14 mouse cellular contexts compared by ENCODE assay signal in genomic region chr4:121196205-121196604, GRCm38 (mm10). TPM values are rescaled to one million over a fixed set of nuclear protein-coding genes. Genes with fewer than 3 reads are reported as not detected.
A peak's percentile ranks its signal among the peaks of the same experiment; 100 is the strongest.
DNase-seq lines count a peak whose midpoint lies in the region; ATAC-seq and TF ChIP-seq lines count a peak whose summit lies in the region.
"Had no signal": no experiment of that assay in that cellular context is flagged by ENCODE, and none has a peak within 500 bp of the region (broad histone marks: within the 10 kb centered on the region; RNA-seq: fewer than 3 reads in every experiment).

No protein-coding gene starts in this region.

- no peaks in the 10 kb centered on the region for H3K9me3 ChIP-seq in forebrain, embryonic 13.5 days (replicated peaks)
- H3K9me3 ChIP-seq: limb, embryonic 13.5 days had no signal

- H3K4me1 ChIP-seq in spleen, adult 2 months (ENCODE audit: control insufficient read depth, insufficient read depth, insufficient read length): peaks cover 25% of the 10 kb centered on the region
- no peaks in the 10 kb centered on the region for H3K4me1 ChIP-seq in forebrain, embryonic 13.5 days
- H3K4me1 ChIP-seq: limb, embryonic 13.5 days had no signal

- 4% methylated on average over 2 of the region's 2 CpGs for WGBS in spleen, adult 2 months
- 98% methylated on average over 2 of the region's 2 CpGs for WGBS in forebrain, embryonic 13.5 days

- H3K4me3 ChIP-seq in spleen, adult 2 months (ENCODE audit: extremely low read depth, insufficient read depth, insufficient read length): no peak overlapping the region
- H3K4me3 ChIP-seq in forebrain, embryonic 13.5 days: no peak overlapping the region
- H3K4me3 ChIP-seq: limb, embryonic 13.5 days had no signal

- TF ChIP-seq POLR2A in spleen, adult 2 months (IDR thresholded peaks at IDR 0.05; ENCODE audit: low read depth, low read length): no peak

- no peak overlapping the region for H3K9ac ChIP-seq in forebrain, embryonic 13.5 days
- H3K9ac ChIP-seq: limb, embryonic 13.5 days had no signal

- ATAC-seq in CD4-positive, CD25-positive, alpha-beta regulatory T cell, adult 4 months: peak; percentile 97
- peak; percentile 80 for ATAC-seq in granulocyte monocyte progenitor cell, adult 5-6 weeks (replicated peaks; ENCODE audit: poor library complexity, severe bottlenecking)
- ATAC-seq in megakaryocyte-erythroid progenitor cell, adult 5-6 weeks (replicated peaks; ENCODE audit: low FRiP score, low TSS enrichment, poor library complexity, severe bottlenecking): no peak
- no peak for ATAC-seq in forebrain, embryonic 13.5 days
- ATAC-seq: hindbrain, embryonic 16.5 days; Patski had no signal

- H3K27me3 ChIP-seq in spleen, adult 2 months (ENCODE audit: control insufficient read depth, insufficient read depth, low read length): no peaks in the 10 kb centered on the region
- H3K27me3 ChIP-seq in forebrain, embryonic 13.5 days: no peaks in the 10 kb centered on the region
- H3K27me3 ChIP-seq: limb, embryonic 13.5 days; Patski had no signal

- no peak overlapping the region for H3K4me2 ChIP-seq in forebrain, embryonic 13.5 days
- H3K4me2 ChIP-seq: limb, embryonic 13.5 days had no signal

- DNase-seq in A20 (ENCODE audit: low read depth, low spot score): peak; percentile 90
- peak; percentile 62 to 81 for DNase-seq in spleen, adult 2 months (ENCODE audit: low read depth in 1 of 2, low spot score in 2 of 2)
- no peak for DNase-seq in adrenal gland, postnatal 10 days
- no peak for DNase-seq in urinary bladder, postnatal 14 days (ENCODE audit: low spot score)
- DNase-seq: adrenal gland, postnatal 14 days; embryo, embryonic 11 days; kidney, postnatal 10 days had no signal

- no peak for TF ChIP-seq CTCF in spleen, adult 2 months (IDR thresholded peaks at IDR 0.05; ENCODE audit: extremely low read depth, insufficient read depth, insufficient read length, insufficient replicate concordance)

- peak overlapping the region; percentile 88 for H3K27ac ChIP-seq in spleen, adult 2 months (ENCODE audit: insufficient read depth, low read length)
- H3K27ac ChIP-seq in forebrain, embryonic 13.5 days: no peak overlapping the region
- H3K27ac ChIP-seq: limb, embryonic 13.5 days had no signal

- H3K36me3 ChIP-seq in spleen, adult 2 months (ENCODE audit: control insufficient read depth, insufficient read depth, low read length): no peaks in the 10 kb centered on the region
- H3K36me3 ChIP-seq in forebrain, embryonic 13.5 days (ENCODE audit: poor library complexity, severe bottlenecking): no peaks in the 10 kb centered on the region

RNA-seq across cellular contexts. Expression of gene Rlf, which starts 18.7 kb away (rescaled TPM):
- polyA plus RNA-seq in CD4-positive, CD25-positive, alpha-beta regulatory T cell, adult 4 months (2017; shearing (Covaris generic)): 10 to 100 TPM; 14.1 to 22.1 TPM
- 9.4 and 11.3 TPM in 2 replicates for total RNA-seq in granulocyte monocyte progenitor cell, adult 5-6 weeks (2014; fragmentation: Nextera tagmentation)
- 23.1 and 23.7 TPM in 2 replicates for total RNA-seq in granulocyte monocyte progenitor cell, adult 5-6 weeks (2017)
- polyA plus RNA-seq in spleen, adult 2 months (2012; rRNA removed): 2.8 and 2.9 TPM in 2 replicates
- 10 to 100 TPM; 16.1 to 16.7 TPM for total RNA-seq in adrenal gland, postnatal 10 days (2021)
- total RNA-seq in megakaryocyte-erythroid progenitor cell, adult 5-6 weeks (2014; fragmentation: Nextera tagmentation): 28.6 and 29.1 TPM in 2 replicates
- total RNA-seq in megakaryocyte-erythroid progenitor cell, adult 5-6 weeks (2017): 42.0 and 43.0 TPM in 2 replicates
- polyA plus RNA-seq in forebrain, embryonic 13.5 days (2015; fragmentation: Nextera tagmentation; extraction: Ambion mirVana): 27.5 and 31.7 TPM in 2 replicates

Comparison
In these comparisons a context has a peak if more than half of its experiments do, and no peak if none do; other contexts are left out.
1. DNase-seq: peak in A20 (single experiment) and spleen, adult 2 months (2 of 2); none in adrenal gland, postnatal 10 days (single experiment) and urinary bladder, postnatal 14 days (single experiment).
2. ATAC-seq: peak in CD4-positive, CD25-positive, alpha-beta regulatory T cell, adult 4 months (single experiment) and granulocyte monocyte progenitor cell, adult 5-6 weeks (single experiment); none in megakaryocyte-erythroid progenitor cell, adult 5-6 weeks (single experiment) and forebrain, embryonic 13.5 days (single experiment).